Mouse (Mus musculus) hindbrain, embryonic 16.5 days (tissue): ENCODE measurements around the gene Ngdn. TPM values are rescaled to one million over a fixed set of nuclear protein-coding genes. Genes with fewer than 3 reads are reported as not detected.

Experiments
- microRNA counts: library from miRNA; unstranded; fragments of <30 nt; microRNA quantifications from one replicate; lab custom pipeline; 2016
- microRNA-seq: library from miRNA; unstranded; fragments of <30 nt; microRNA quantifications from one replicate; pipeline ENCODE4, GENCODE M21; 2017
- polyA plus RNA-seq: library from polyadenylated mRNA; unstranded; fragments of >200 nt; fragmentation: Nextera tagmentation; extraction: Ambion mirVana; gene quantifications from 2 replicates; pipeline ENCODE4 v1.2.1, GENCODE M21; 2015

The Ngdn gene
- polyA plus RNA-seq, 1 experiment from 2014 or later = 48.2 TPM

MicroRNAs encoded within 50 kb of the gene (microRNA counts, 519-probe panel; counts per million panel counts)
- not detected for microRNA mmu-miR-208b (lab: Ali Mortazavi, UCI)

Small RNAs within 50 kb of the gene (microRNA-seq; reads per million reads assigned to microRNA genes)
- 12.1 reads per million, percentile 28 among the genes with 10 or more reads in this experiment for gene Mir208b

Other genes starting within 250 kb of the Ngdn start
- 8.6 and 11.2 TPM in 2 replicates for gene Slc7a8, start 233.5 kb upstream of the Ngdn start, polyA plus RNA-seq
- gene Rnf212b, start 201.3 kb upstream of the Ngdn start, polyA plus RNA-seq = 0.20 TPM in 1 of 2 replicates, not detected in the other
- 11.2 and 12.9 TPM in 2 replicates for gene Homez, start 144.5 kb upstream of the Ngdn start, polyA plus RNA-seq
- gene Ppp1r3e, start 137.9 kb upstream of the Ngdn start, polyA plus RNA-seq = 4.1 and 5.3 TPM in 2 replicates
- gene Bcl2l2, start 132.1 kb upstream of the Ngdn start, polyA plus RNA-seq = 4.8 and 5.9 TPM in 2 replicates
- 0.14 TPM in 1 of 2 replicates, not detected in the other for gene Gm20521, start 132.0 kb upstream of the Ngdn start, polyA plus RNA-seq
- gene Pabpn1, start 123.0 kb upstream of the Ngdn start, polyA plus RNA-seq = 127 and 130 TPM in 2 replicates
- 254 and 275 TPM in 2 replicates for gene Slc22a17, start 102.3 kb upstream of the Ngdn start, polyA plus RNA-seq
- gene Efs, start 89.3 kb upstream of the Ngdn start, polyA plus RNA-seq = 14.2 and 15.5 TPM in 2 replicates
- gene Il25, start 82.8 kb upstream of the Ngdn start, polyA plus RNA-seq = 1.3 TPM in 2 replicates
- 17.0 and 28.5 TPM in 2 replicates for gene Cmtm5, start 79.2 kb upstream of the Ngdn start, polyA plus RNA-seq
- gene Myh6, start 48.5 kb upstream of the Ngdn start, polyA plus RNA-seq = 1.6 and 1.8 TPM in 2 replicates
- gene Gm17428, start 38.5 kb upstream of the Ngdn start, polyA plus RNA-seq = not detected in 2 replicates
- gene Myh7, start 20.8 kb upstream of the Ngdn start, polyA plus RNA-seq = 8.5 and 10.6 TPM in 2 replicates
- gene Zfhx2, start 76.9 kb downstream of the Ngdn start, polyA plus RNA-seq = 18.4 and 20.5 TPM in 2 replicates
- gene Thtpa, start 79.3 kb downstream of the Ngdn start, polyA plus RNA-seq = 34.4 and 36.1 TPM in 2 replicates
- 6.9 and 7.7 TPM in 2 replicates for gene Ap1g2, start 91.1 kb downstream of the Ngdn start, polyA plus RNA-seq
- 31.8 and 32.3 TPM in 2 replicates for gene Jph4, start 101.5 kb downstream of the Ngdn start, polyA plus RNA-seq
- gene Dhrs2, start 206.6 kb downstream of the Ngdn start, polyA plus RNA-seq = 1.4 and 1.9 TPM in 2 replicates